Mouse (Mus musculus) embryonic facial prominence, embryonic 13.5 days (tissue): Measurements from ENCODE around the gene Klra2. TPM values are rescaled to one million over a fixed set of nuclear protein-coding genes. Genes with fewer than 3 reads are reported as not detected.
"Not testable (repeated sequence)": the region's sequence is repeated elsewhere in the genome, so short reads cannot be mapped to it uniquely, and the experiment has no call there.

ENCODE experiments used
- ATAC-seq: fragments of 200-750 bp; cut with Nextera tagmentation; 2 replicates; pipeline ENCODE4 v1.8.0; 2017; ENCODE audit warnings: low read depth; ENCODE audit not compliant: insufficient number of reproducible peaks, insufficient read depth, low FRiP score, low TSS enrichment
- H3K27ac ChIP-seq: fragments of 300-500 bp; sonication (generic); 2 replicates; pipeline ENCODE4 v1.5.1; 2015; ENCODE audit warnings: moderate library complexity, mild to moderate bottlenecking, inconsistent platforms
- H3K27me3 ChIP-seq: fragments of 300-500 bp; sonication (generic); 2 replicates; pipeline ENCODE4 v1.6.1; 2015; ENCODE audit warnings: mild to moderate bottlenecking, inconsistent platforms
- H3K36me3 ChIP-seq: fragments of 300-500 bp; sonication (generic); 2 replicates; pipeline ENCODE4 v1.6.1; 2015; ENCODE audit warnings: mild to moderate bottlenecking, inconsistent platforms
- H3K4me1 ChIP-seq: fragments of 300-500 bp; sonication (generic); 2 replicates; pipeline ENCODE4 v1.6.1; 2015; ENCODE audit warnings: inconsistent platforms
- H3K4me2 ChIP-seq: fragments of 300-500 bp; sonication (generic); 2 replicates; pipeline ENCODE4 v1.6.1; 2015; ENCODE audit warnings: moderate library complexity, mild to moderate bottlenecking, inconsistent platforms
- H3K4me3 ChIP-seq: fragments of 300-500 bp; sonication (generic); 2 replicates; pipeline ENCODE4 v1.5.1; 2015; ENCODE audit warnings: mild to moderate bottlenecking, inconsistent platforms
- H3K9ac ChIP-seq: fragments of 300-500 bp; sonication (generic); 2 replicates; pipeline ENCODE4 v1.6.1; 2015; ENCODE audit warnings: mild to moderate bottlenecking, inconsistent platforms
- H3K9me3 ChIP-seq: fragments of 300-500 bp; sonication (generic); 2 replicates; pipeline ENCODE4 v1.6.1; 2016; ENCODE audit warnings: inconsistent platforms
- WGBS: fragments of 180-500 bp; shearing (Covaris S2); methylation state at CpG from one replicate; pipeline ENCODE4 v1.1.7; 2015; ENCODE audit warnings: mixed read lengths; 5-methylcytosine and 5-hydroxymethylcytosine counted together
- polyA plus RNA-seq: library from polyadenylated mRNA; unstranded; fragments of >200 nt; fragmentation: Nextera tagmentation; extraction: Ambion mirVana; gene quantifications from 2 replicates; pipeline ENCODE4 v1.2.1, GENCODE M21; 2015

Gene Klra2
- not detected in 2 replicates for polyA plus RNA-seq

DNA sequence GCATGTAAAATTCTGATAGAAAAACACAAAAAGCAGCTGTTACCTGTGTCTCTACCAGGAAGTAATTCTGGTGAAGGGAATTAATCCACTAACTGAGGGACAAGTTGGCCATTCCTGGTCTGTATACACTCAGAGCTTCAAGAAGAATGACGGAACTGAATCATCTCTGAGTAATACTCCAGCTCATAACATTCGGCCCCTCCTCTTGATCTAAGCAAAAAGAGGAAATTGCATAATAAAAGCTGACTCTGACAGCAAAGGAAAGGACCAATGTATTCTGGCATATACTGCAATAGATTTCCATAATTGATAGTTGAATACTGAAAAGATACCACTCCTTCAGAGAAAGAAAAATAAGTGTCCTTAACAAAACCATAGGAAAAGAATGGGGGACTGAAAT lies at the start of gene Klra2:
TSS of gene Klra2 (minus strand) at position 157 of the 400 bp plus-strand sequence.
- no peaks in the 10 kb centered on the region for H3K27me3 ChIP-seq
- H3K4me1 ChIP-seq: no peaks in the 10 kb centered on the region
- no peaks in the 10 kb centered on the region for H3K9me3 ChIP-seq
- ATAC-seq: no peak
- no peaks in the 10 kb centered on the region for H3K36me3 ChIP-seq
- H3K4me2 ChIP-seq: no peak within 1 kb of the TSS
- 85% methylated on average over 2 of the region's 2 CpGs for WGBS
- H3K27ac ChIP-seq: no peak within 1 kb of the TSS
- no peak within 1 kb of the TSS for H3K9ac ChIP-seq
- no peak within 1 kb of the TSS for H3K4me3 ChIP-seq

DNA sequence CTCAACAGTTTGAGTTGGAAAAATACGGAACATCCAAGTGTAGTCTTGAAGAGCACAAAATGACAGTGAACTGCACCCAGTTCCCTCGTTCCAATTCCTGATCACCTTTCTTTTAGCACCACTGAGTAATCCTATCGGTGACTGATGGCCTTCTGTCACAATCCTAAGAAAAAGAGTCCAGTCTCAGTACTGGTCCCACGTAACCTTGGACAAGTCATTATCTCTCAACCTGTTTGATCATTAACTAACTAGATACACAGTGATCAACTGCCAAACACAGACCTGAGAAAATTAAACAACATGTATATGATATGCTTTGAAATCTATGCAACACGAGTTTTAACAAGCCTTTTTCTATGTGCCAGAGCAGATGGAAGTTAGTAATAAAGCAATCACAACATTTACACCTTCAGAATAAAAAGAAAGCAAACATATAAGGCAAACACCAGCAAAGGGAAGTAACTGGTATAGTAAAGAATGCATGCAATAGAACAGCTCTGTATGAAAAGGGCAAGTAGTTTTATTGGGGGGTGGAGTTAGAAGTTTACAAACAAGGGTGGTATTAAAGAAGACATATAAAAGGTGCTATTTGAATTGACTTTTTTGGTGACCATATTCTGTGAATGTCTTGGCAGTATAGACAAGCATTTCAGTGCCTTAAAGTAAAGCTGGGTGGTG lies 47.4 kb upstream of the Klra2 start:
- Histone ChIP-seq H3K4me2 (no peak overlapping the region), H3K4me1 (peaks cover 9% of the 10 kb centered on the region), H3K27ac (no peak overlapping the region), H3K9ac (no peak overlapping the region), H3K4me3 (no peak overlapping the region), H3K9me3 (no peaks in the 10 kb centered on the region), H3K36me3 (no peaks in the 10 kb centered on the region), H3K27me3 (no peaks in the 10 kb centered on the region)
- WGBS: 87% methylated on average over 5 of the region's 5 CpGs
- ATAC-seq: no peak

DNA sequence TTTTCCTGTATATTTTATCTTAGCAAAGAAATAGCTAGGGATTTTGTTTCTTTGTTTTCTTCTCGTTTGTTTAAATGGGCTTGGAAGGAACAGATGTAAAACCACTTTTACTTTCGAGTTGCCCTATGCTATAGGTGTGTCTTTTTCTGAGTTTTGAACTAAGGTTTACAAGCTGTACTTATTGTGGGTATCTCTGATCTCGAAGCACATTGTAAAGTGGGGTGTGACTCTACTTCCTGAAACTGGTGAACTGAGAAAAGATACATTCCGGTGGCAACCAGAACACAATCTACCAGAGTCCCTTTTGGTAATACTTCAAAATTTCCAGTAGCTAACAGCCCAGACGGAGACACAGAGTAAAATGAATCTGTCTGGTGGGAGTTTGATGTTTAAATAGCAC lies 46.8 kb upstream of the Klra2 start:
- ATAC-seq: no peak
- Histone ChIP-seq H3K9ac (no peak overlapping the region), H3K4me3 (peak overlapping the region; percentile 67; the same call in 1 of the 2 replicates), H3K9me3 (no peaks in the 10 kb centered on the region), H3K27me3 (no peaks in the 10 kb centered on the region), H3K36me3 (0 out of 2 replicates have a peak, but pooled peaks cover 3% of the 10 kb centered on the region), H3K4me1 (peaks cover 9% of the 10 kb centered on the region), H3K27ac (no peak overlapping the region), H3K4me2 (peak overlapping the region; percentile 64; the same call in 1 of the 2 replicates)
- WGBS: 87% methylated on average over 5 of the region's 5 CpGs

DNA sequence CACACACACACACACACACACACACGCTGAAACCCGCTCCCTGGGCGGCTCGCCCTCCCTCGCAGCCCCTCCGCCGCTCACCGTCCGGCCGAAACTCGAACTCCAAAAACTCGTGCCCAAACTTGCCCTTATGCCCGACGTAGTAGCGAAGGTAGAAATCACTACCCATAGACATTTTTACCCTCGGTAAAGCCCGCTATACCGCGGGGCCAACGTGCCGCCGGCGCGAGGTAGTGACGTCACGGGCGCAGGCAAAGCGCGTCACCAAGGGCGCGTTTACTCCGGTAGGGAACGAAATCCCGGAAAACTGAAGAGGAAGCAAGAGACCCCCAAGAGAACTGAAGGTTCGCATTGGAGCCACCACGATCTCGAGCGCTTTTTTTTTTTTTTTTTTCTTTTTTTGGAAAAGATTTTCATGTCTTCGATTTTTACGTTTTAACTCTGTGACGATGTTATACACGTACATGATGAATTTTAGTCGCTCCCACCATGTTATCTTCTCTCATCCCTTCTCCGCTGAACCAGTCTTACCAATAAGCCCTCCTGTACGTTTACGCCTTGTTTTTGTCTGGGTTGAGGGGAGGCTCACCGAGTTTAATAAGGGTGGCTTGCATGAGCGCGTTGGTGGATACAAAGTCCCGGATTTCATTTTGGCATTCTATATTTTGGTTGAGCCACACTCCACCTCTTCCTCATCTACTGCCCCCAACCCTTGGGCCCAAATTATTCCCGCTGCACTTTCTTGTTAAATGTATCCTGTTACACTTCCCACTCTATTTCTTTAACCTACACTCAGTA lies 46.0 kb upstream of the Klra2 start, which contains the start of gene Magohb:
TSS of gene Magohb (minus strand) at position 254 of the 798 bp plus-strand sequence.
- no peaks in the 10 kb centered on the region for H3K9me3 ChIP-seq
- under 1% methylated on average over 49 of the region's 51 CpGs for WGBS
- H3K27ac ChIP-seq: peak within 1 kb of the TSS; percentile 68; the same call in 1 of the 2 replicates
- H3K4me2 ChIP-seq: peak within 1 kb of the TSS; percentile 67
- H3K4me3 ChIP-seq: peak within 1 kb of the TSS; percentile 67
- no peaks in the 10 kb centered on the region for H3K27me3 ChIP-seq
- peaks cover 4% of the 10 kb centered on the region for H3K36me3 ChIP-seq
- peak; percentile 69 for ATAC-seq
- H3K4me1 ChIP-seq: peaks cover 9% of the 10 kb centered on the region
- H3K9ac ChIP-seq: peak within 1 kb of the TSS; percentile 83

DNA sequence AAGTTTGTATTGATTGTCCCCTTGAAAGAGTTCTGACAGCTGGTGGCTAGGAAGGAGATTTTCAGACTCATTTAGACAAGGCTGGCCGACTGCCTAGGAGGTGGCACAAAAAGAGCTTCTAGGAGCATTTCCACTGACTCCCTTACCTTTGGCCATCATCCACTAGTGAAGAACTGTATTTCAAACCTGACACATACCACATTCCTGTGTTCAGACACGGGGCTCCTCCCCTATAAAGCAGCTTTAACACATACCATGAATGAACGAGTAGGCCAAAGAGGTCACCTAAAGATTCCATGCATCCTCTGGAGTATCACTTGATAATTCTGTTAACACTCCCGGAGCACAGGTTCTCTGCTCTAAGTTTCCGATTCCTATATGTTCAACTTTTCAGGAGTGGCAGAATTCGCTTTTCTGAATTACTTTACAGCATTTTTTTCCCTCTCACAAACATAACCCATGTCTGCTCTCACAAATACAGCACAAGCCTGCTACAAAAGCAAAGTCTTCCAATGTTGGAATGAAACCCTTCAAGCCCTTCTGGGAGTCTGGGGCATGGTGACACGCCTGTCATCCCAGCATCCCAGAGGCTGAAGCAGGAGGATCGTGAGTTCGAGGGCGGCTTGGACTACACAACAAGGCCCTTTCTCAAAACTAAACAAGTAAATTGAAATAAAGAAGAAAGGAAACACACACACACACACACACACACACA lies 45.3 kb upstream of the Klra2 start:
- H3K4me1 ChIP-seq: peaks cover 9% of the 10 kb centered on the region
- peak overlapping the region; percentile 68; the same call in 1 of the 2 replicates for H3K27ac ChIP-seq
- peak; percentile 40; the same call in 1 of the 2 replicates for ATAC-seq
- no peaks in the 10 kb centered on the region for H3K9me3 ChIP-seq
- H3K4me2 ChIP-seq: peak overlapping the region; percentile 67
- peak overlapping the region; percentile 83 for H3K9ac ChIP-seq
- WGBS: 19% methylated on average over 10 of the region's 10 CpGs
- peak overlapping the region; percentile 67 for H3K4me3 ChIP-seq
- no peaks in the 10 kb centered on the region for H3K27me3 ChIP-seq
- H3K36me3 ChIP-seq: peaks cover 11% of the 10 kb centered on the region

DNA sequence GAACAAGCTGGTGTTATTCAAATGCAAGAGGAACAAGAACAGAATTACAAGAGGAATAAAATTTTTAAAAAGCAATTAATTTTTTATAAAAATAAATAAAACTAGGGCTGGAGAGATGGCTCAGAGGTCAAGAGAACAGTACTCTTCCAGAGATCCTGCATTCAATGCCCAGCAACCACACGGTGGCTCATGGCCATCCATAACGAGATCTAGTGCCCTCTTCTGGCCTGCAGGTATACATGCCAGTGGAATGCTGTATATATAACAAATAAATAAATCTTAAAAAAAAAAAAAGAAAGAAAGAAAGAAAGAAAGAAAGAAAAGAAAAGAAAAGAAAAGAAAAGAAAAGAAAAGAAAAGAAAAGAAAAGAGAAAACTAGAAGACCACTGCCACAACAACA lies 43.3 kb upstream of the Klra2 start:
- no peak overlapping the region for H3K4me3 ChIP-seq
- no peaks in the 10 kb centered on the region for H3K9me3 ChIP-seq
- no peak overlapping the region for H3K4me2 ChIP-seq
- no peak overlapping the region for H3K9ac ChIP-seq
- WGBS: 18% methylated on average over 2 of the region's 2 CpGs
- H3K4me1 ChIP-seq: peaks cover 9% of the 10 kb centered on the region
- no peak overlapping the region for H3K27ac ChIP-seq
- no peak for ATAC-seq
- peaks cover 15% of the 10 kb centered on the region for H3K36me3 ChIP-seq
- H3K27me3 ChIP-seq: no peaks in the 10 kb centered on the region

DNA sequence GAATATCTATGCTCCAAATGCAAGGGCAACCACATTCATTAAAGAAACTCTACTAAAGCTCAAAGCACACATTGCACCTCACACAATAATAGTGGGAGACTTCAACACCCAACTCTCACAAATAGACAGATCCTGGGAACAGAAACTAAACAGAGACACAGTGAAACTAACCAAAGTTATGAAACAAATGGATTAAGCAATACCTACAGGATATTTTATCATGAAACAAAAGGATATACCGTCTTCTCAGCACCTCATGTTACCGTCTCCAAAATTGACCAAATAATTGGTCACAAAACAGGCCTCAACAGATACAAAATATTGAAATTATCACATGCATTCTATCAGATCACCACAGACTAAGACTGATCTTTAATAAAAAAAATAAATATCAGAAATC lies 31.0 kb upstream of the Klra2 start:
- not testable (repeated sequence) for H3K4me1 ChIP-seq, H3K27ac ChIP-seq, H3K4me2 ChIP-seq, H3K4me3 ChIP-seq, H3K27me3 ChIP-seq, H3K9ac ChIP-seq, H3K9me3 ChIP-seq, ATAC-seq
- WGBS: 95% methylated on average over 2 of the region's 2 CpGs
- H3K36me3 ChIP-seq: peaks cover 22% of the 10 kb centered on the region

DNA sequence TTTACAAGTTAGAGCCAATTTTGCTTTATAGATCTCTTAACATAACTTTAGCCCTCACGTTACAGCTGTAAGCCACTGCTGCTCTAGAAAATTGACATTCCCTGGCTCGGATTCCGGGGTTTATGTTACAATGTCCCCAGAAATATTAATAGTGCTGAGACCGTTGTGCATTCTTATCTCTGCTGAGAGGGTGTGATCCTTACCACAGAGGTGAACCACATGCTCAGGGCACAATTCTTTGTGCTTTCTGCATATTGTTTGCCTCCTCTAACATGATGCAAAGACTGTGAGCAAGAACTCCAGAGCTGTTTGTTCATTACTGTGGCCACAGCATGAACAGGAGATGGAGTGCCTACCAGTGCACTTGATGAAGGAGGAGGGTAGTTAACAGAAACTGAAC lies 29.5 kb upstream of the Klra2 start:
- H3K4me3 ChIP-seq: no peak overlapping the region
- H3K36me3 ChIP-seq: peaks cover 11% of the 10 kb centered on the region
- H3K4me2 ChIP-seq: no peak overlapping the region
- WGBS: 88% methylated on average over 4 of the region's 4 CpGs
- H3K4me1 ChIP-seq: no peaks in the 10 kb centered on the region
- H3K9ac ChIP-seq: no peak overlapping the region
- no peak for ATAC-seq
- no peaks in the 10 kb centered on the region for H3K27me3 ChIP-seq
- H3K9me3 ChIP-seq: no peaks in the 10 kb centered on the region
- H3K27ac ChIP-seq: no peak overlapping the region

DNA sequence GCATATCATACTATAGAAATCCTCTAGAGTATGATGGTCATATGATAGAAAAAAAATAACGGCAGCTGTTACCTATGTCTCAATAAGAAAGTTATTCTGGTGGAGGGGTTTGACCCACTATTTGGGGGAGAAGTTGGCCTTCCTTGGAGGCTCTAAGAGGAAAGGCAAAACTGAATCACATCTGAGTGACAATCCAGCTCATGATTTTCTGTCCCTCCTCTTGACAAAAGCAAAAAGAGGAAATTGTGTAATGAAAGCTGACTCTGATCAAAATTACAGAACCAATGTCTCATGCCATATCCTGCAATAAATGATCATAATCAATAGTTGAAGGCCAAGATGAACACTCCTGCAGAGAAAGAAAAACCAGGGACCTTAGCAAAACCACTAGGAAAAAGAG lies 25.1 kb upstream of the Klra2 start:
- no peak overlapping the region for H3K9ac ChIP-seq
- no peaks in the 10 kb centered on the region for H3K9me3 ChIP-seq
- no peaks in the 10 kb centered on the region for H3K27me3 ChIP-seq
- H3K4me3 ChIP-seq: no peak overlapping the region
- H3K4me1 ChIP-seq: no peaks in the 10 kb centered on the region
- 88% methylated on average over 1 of the region's 1 CpGs for WGBS
- H3K4me2 ChIP-seq: no peak overlapping the region
- H3K36me3 ChIP-seq: peaks cover 4% of the 10 kb centered on the region; the same call in 1 of the 2 replicates
- H3K27ac ChIP-seq: no peak overlapping the region
- ATAC-seq: no peak

DNA sequence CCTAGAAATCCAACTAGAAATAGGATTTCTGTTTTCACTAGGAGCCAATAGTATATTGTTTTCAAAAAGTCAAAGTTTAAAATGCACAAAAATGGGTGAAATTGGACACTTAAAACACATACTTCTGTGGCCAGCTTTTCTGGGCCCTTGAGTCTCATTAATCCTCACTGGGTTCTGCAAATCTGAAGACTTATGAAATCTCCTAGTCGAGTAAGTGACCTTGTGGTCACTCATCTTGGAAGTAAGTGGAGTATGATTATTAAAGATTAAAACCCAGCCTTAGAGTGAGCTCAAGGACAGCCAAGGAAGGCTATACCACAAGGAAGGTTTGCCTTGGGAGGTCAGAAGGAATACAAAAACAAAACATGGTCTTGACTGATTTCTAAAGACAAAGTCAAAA lies 23.1 kb upstream of the Klra2 start:
- no peaks in the 10 kb centered on the region for H3K9me3 ChIP-seq
- no peak overlapping the region for H3K4me3 ChIP-seq
- no peaks in the 10 kb centered on the region for H3K27me3 ChIP-seq
- no peaks in the 10 kb centered on the region for H3K4me1 ChIP-seq
- no peak overlapping the region for H3K9ac ChIP-seq
- 50% methylated on average over 1 of the region's 1 CpGs for WGBS
- no peak for ATAC-seq
- H3K4me2 ChIP-seq: no peak overlapping the region
- H3K27ac ChIP-seq: no peak overlapping the region
- H3K36me3 ChIP-seq: no peaks in the 10 kb centered on the region

DNA sequence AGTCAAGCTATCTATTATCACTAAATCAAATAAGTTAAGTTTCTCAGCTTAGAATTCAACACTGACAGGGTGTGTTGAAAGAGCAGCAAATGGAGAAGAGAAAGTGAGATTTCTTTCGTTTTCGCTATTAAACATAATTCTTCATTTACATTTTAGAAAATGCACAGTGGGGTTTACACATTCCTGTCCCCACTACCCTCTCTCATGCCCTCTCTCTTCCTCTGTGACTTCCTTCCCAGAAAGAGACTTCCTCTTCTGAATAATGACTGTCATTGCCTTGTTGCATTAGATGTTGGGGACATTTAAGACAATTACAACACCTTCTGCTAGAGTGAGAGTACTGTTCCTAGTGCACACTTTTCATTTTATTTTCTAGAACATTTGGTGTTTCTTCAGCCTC lies 22.4 kb upstream of the Klra2 start:
- no peak for ATAC-seq
- WGBS: 92% methylated on average over 2 of the region's 2 CpGs

More for the DNA sequence above, 22.4 kb upstream of the Klra2 start:
- Histone ChIP-seq H3K36me3 (no peaks in the 10 kb centered on the region), H3K27me3 (no peaks in the 10 kb centered on the region), H3K9me3 (no peaks in the 10 kb centered on the region), H3K9ac (no peak overlapping the region), H3K4me3 (no peak overlapping the region), H3K4me2 (no peak overlapping the region), H3K27ac (no peak overlapping the region), H3K4me1 (no peaks in the 10 kb centered on the region)
